Mouse (Mus musculus) embryonic fibroblast, embryonic 13.5 days (primary cell): ENCODE data around the gene Sf3a2.

Experiments
- CTCF ChIP-seq: IDR thresholded peaks from 2 replicates; pipeline ENCODE4 v1.5.1; 2011; ENCODE audit warnings: mild to moderate bottlenecking, control low read depth, low read length, moderate library complexity, borderline replicate concordance; ENCODE audit not compliant: insufficient read depth
- POLR2A ChIP-seq: IDR thresholded peaks from 2 replicates; pipeline ENCODE4 v1.6.1; 2011; ENCODE audit warnings: low read depth, mild to moderate bottlenecking, control low read depth, low read length, moderate library complexity

GRCm38 (mm10) chr10:80823847-80824643, 26.0 kb downstream of the Sf3a2 start:
- TF ChIP-seq CTCF, result no peak
- TF ChIP-seq POLR2A, result no peak
